Mouse (Mus musculus) heart, postnatal 0 days (tissue): ENCODE data around the gene Gm21969. TPM values are rescaled to one million over a fixed set of nuclear protein-coding genes. Genes with fewer than 3 reads are reported as not detected.

ENCODE experiments used
- ATAC-seq: fragments of 200-750 bp; cut with Nextera tagmentation; 2 replicates; pipeline ENCODE4 v1.8.0; 2017; ENCODE audit warnings: low read depth, moderate number of reproducible peaks, moderate library complexity; ENCODE audit not compliant: insufficient read depth
- DNase-seq: peaks from one replicate; pipeline ENCODE4 v3.0.0-alpha.2; 2016; ENCODE audit warnings: low spot score
- H3K27ac ChIP-seq: fragments of 300-500 bp; sonication (generic); 2 replicates; pipeline ENCODE4 v1.5.1; 2014; ENCODE audit warnings: low read depth, mild to moderate bottlenecking
- H3K27me3 ChIP-seq: fragments of 300-500 bp; sonication (generic); 2 replicates; pipeline ENCODE4 v1.6.1; 2014; ENCODE audit warnings: low read length, mixed read lengths; ENCODE audit not compliant: control insufficient read depth, insufficient read depth
- H3K36me3 ChIP-seq: fragments of 300-500 bp; sonication (generic); replicated peaks from 2 replicates; pipeline ENCODE4 v1.6.1; 2014; ENCODE audit warnings: low read length, mixed read lengths; ENCODE audit not compliant: control insufficient read depth, insufficient read depth
- H3K4me1 ChIP-seq: fragments of 300-500 bp; sonication (generic); 2 replicates; pipeline ENCODE4 v1.6.1; 2014; ENCODE audit warnings: antibody characterized with exemption; ENCODE audit not compliant: control insufficient read depth, insufficient read depth
- H3K4me2 ChIP-seq: fragments of 300-500 bp; sonication (generic); 2 replicates; pipeline ENCODE4 v1.6.1; 2014; ENCODE audit warnings: low read depth, mild to moderate bottlenecking, low read length, moderate library complexity
- H3K4me3 ChIP-seq: fragments of 300-500 bp; sonication (generic); 2 replicates; pipeline ENCODE4 v1.5.1; 2014; ENCODE audit warnings: low read depth, low read length
- H3K9ac ChIP-seq: fragments of 300-500 bp; sonication (generic); replicated peaks from 2 replicates; pipeline ENCODE4 v1.6.1; 2014; ENCODE audit warnings: low read depth, low read length, mixed read lengths
- H3K9me3 ChIP-seq: fragments of 300-500 bp; sonication (generic); replicated peaks from 2 replicates; pipeline ENCODE4 v1.6.1; 2016; ENCODE audit warnings: low read length; ENCODE audit not compliant: control insufficient read depth
- CTCF ChIP-seq: IDR thresholded peaks from 2 replicates; pipeline ENCODE4 v1.5.1; 2016; ENCODE audit warnings: antibody characterized with exemption, control low read depth, low read depth
- EP300 ChIP-seq: IDR thresholded peaks from 2 replicates; pipeline ENCODE4 v1.6.1; 2016; ENCODE audit warnings: antibody characterized with exemption, low read depth
- WGBS: fragments of 180-500 bp; shearing (Covaris S2); extraction: QIAGEN DNeasy Blood & Tissue Kit; methylation state at CpG from one replicate; pipeline ENCODE4 v1.1.7; 2014; 5-methylcytosine and 5-hydroxymethylcytosine counted together
- polyA plus RNA-seq: library from polyadenylated mRNA; unstranded; fragments of >200 nt; fragmentation: Nextera tagmentation; extraction: Ambion mirVana; gene quantifications from 2 replicates; pipeline ENCODE4 v1.2.1, GENCODE M21; 2015
- total RNA-seq: library from RNA; depleted of rRNA; stranded (reverse); fragments of >200 nt; gene quantifications from 2 replicates; pipeline ENCODE4 v1.2.3, GENCODE M21; 2014; ENCODE audit warnings: low replicate concordance

The Gm21969 gene
- total and polyA plus RNA-seq, 2 experiments from 2014 or later: not detected

DNA sequence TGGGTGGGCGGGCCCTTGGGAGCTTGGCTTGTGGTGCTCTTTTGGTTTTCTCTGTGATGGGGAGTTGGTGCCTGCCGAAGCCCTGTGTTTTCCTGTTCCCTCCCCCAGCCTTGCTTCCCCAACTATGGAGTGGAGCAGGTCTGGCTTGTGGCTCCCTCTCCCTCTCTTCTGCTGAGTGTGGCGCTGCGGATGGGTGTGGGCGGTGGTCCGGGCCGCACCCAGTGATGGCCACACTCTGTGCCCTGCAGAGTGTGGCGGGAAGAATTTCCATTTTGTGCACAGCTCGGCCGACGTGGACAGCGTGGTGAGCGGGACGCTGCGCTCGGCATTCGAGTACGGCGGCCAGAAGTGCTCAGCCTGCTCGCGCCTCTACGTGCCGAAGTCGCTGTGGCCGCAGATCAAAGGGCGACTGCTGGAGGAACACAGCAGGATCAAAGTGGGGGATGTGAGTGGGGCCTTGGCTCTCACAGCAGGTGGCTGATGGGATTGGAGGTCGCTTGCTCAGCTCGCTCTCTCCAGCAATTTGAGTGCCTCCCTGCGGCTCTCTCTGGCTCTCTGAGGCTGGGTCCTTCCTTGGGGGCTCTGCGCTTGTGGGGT, 38.9 kb downstream of the Gm21969 start:
- 6% methylated on average over 29 of the region's 30 CpGs for WGBS
- Histone ChIP-seq H3K9ac (no peak overlapping the region), H3K36me3 (peaks cover 10% of the 10 kb centered on the region; the same call in 1 of the 2 replicates), H3K27ac (no peak overlapping the region), H3K4me3 (peak overlapping the region; percentile 23), H3K4me2 (peak overlapping the region; percentile 54), H3K9me3 (no peaks in the 10 kb centered on the region), H3K27me3 (0 out of 2 replicates have a peak, but pooled peaks cover 7% of the 10 kb centered on the region), H3K4me1 (no peaks in the 10 kb centered on the region)
- DNase-seq: no peak
- TF ChIP-seq CTCF: no peak
- TF ChIP-seq EP300: no peak
- ATAC-seq: peak; percentile 34; the same call in 1 of the 2 replicates

DNA sequence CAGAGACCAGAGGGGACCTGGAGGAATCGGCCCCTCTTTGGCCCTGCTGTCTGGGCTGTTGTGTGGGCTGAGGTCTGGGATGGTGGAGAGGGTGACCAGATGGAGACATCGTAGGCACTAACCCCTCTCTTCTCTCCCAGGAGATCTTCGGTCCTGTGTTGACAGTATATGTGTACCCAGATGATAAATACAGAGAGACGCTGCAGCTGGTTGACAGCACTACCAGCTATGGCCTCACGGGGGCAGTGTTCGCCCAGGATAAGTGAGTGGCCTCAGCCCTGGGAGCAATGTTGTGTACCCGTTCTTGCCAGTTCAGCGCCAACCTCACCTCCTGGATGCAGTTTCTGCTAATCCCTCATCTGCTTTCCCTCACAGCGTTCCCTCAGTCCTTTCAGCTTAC, 41.0 kb downstream of the Gm21969 start:
- peaks cover 15% of the 10 kb centered on the region; the same call in 1 of the 2 replicates for H3K36me3 ChIP-seq
- TF ChIP-seq EP300 (no peak), CTCF (peak; percentile 92)
- H3K4me3 ChIP-seq: no peak overlapping the region
- no peak for ATAC-seq
- no peaks in the 10 kb centered on the region for H3K4me1 ChIP-seq
- WGBS: 19% methylated on average over 9 of the region's 9 CpGs
- DNase-seq: peak; percentile 36
- no peak overlapping the region for H3K27ac ChIP-seq
- no peak overlapping the region for H3K9ac ChIP-seq
- no peaks in the 10 kb centered on the region for H3K9me3 ChIP-seq
- H3K4me2 ChIP-seq: no peak overlapping the region
- 0 out of 2 replicates have a peak, but pooled peaks cover 7% of the 10 kb centered on the region for H3K27me3 ChIP-seq

DNA sequence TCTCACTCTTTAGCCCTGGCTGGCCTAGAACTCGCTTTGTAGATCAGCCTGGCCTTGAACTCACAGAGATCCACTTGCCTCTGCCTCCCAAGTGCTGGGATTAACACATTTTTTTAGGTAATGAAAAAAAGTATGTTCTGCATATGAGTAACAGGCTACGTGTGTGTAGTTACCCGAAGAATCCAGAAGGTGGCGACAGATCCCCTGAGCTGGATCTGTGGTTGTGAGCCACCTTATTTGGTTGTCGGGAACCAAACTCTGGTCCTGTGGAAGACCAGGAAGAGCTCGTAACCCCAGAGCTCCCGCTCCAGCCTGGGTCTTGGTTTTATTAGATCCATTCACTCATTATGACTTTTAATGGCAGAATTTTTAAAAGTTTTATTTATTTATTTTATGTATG, 43.9 kb downstream of the Gm21969 start:
- Histone ChIP-seq H3K9me3 (no peaks in the 10 kb centered on the region), H3K4me2 (no peak overlapping the region), H3K27ac (no peak overlapping the region), H3K27me3 (0 out of 2 replicates have a peak, but pooled peaks cover 7% of the 10 kb centered on the region), H3K9ac (no peak overlapping the region), H3K4me3 (no peak overlapping the region), H3K36me3 (peaks cover 15% of the 10 kb centered on the region; the same call in 1 of the 2 replicates), H3K4me1 (no peaks in the 10 kb centered on the region)
- 87% methylated on average over 7 of the region's 7 CpGs for WGBS
- ATAC-seq (no peak), DNase-seq (no peak)
- TF ChIP-seq EP300 (no peak), CTCF (peak; percentile 25)

DNA sequence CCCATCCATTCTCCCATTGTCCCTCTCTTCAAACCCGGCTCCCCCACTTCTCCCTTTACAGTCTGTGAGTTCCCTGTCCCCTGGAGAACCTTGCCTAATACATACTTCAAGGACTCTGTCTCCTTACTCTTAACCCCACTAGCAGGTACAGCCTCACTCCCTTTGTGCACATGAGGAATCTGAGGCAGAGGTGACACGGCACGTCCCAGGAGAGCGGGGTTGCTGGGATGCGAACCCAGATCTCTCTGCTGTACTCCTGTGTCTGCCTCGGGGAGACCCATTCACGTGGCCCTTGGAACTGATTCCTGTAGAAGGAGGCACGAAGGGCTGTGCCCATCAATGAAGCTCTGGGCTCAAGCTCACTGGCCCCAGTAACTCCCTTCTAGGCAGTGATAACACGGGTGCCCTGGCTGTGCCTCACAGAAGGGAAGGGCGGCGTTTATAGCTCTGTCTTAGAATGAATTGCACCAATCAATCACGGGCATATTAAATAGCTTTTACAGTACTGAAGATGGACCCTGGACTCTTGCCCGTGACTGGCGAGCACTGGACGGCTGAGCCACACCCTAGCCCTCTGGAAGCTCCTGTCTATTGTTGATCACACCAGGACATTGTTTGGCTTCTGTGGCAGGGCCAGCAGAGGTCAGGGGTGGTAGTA, 47.2 kb downstream of the Gm21969 start:
- DNase-seq (no peak), ATAC-seq (no peak)
- Histone ChIP-seq H3K4me3 (no peak overlapping the region), H3K9me3 (no peaks in the 10 kb centered on the region), H3K4me1 (no peaks in the 10 kb centered on the region), H3K9ac (no peak overlapping the region), H3K4me2 (no peak overlapping the region), H3K27me3 (no peaks in the 10 kb centered on the region), H3K27ac (no peak overlapping the region), H3K36me3 (peaks cover 9% of the 10 kb centered on the region; the same call in 1 of the 2 replicates)
- WGBS: 78% methylated on average over 15 of the region's 15 CpGs
- TF ChIP-seq EP300: no peak
- no peak for TF ChIP-seq CTCF

DNA sequence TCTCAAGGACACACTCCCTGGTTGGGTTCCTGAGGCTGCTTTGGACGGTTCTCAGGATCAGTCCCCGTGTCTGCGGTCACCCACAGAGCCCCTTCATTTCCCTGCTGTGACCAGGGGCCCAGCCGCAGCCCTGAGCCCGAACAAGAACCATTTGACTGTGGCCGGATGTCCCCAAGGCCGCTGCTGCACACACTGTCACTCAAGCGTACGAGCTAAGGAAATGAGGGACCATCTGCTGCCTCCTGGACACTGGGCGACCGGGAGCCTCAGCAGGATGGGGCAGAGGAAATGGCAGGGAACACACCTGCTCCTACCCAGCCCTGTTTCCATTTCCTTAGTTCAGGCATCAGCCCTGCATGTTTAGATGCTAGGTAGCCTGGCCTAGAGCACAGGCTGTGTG, 47.9 kb downstream of the Gm21969 start:
- Histone ChIP-seq H3K36me3 (peaks cover 9% of the 10 kb centered on the region; the same call in 1 of the 2 replicates), H3K4me3 (no peak overlapping the region), H3K9me3 (no peaks in the 10 kb centered on the region), H3K27ac (no peak overlapping the region), H3K4me2 (no peak overlapping the region), H3K9ac (no peak overlapping the region), H3K4me1 (no peaks in the 10 kb centered on the region), H3K27me3 (no peaks in the 10 kb centered on the region)
- ATAC-seq: no peak
- no peak for TF ChIP-seq EP300
- no peak for TF ChIP-seq CTCF
- WGBS: 70% methylated on average over 11 of the region's 11 CpGs
- DNase-seq: no peak
